Mouse (Mus musculus): ENCODE data around the gene Zmat1.
"Not testable (repeated sequence)": the region's sequence is repeated elsewhere in the genome, so short reads cannot be mapped to it uniquely, and the experiment has no call there.

Gene Zmat1

GRCm38 (mm10) chrX:135008720-135009470, at the start of gene Zmat1:
TSS of gene Zmat1 (minus strand) at chrX:135009209.
- DNase-seq (ENCODE audit: low read depth, low spot score), result peak; percentile 90

- not testable (repeated sequence) for DNase-seq (ENCODE audit: low read depth, low spot score)
Measured at GRCm38 (mm10) chrX:135053939-135054338, 44.9 kb upstream of the Zmat1 start.

GRCm38 (mm10) chrX:135035962-135036375, 27.0 kb upstream of the Zmat1 start:
- DNase-seq (ENCODE audit: low read depth, low spot score), result peak; percentile 33

GRCm38 (mm10) chrX:135025135-135025534, 16.1 kb upstream of the Zmat1 start:
- no peak for DNase-seq (ENCODE audit: low read depth, low spot score)

- DNase-seq (ENCODE audit: low read depth, low spot score), result no peak
Measured at GRCm38 (mm10) chrX:135011381-135011780, 2.4 kb upstream of the Zmat1 start.

- no peak for DNase-seq (ENCODE audit: low read depth, low spot score)
Measured at GRCm38 (mm10) chrX:135009471-135009815, 434 bp upstream of the Zmat1 start.

GRCm38 (mm10) chrX:135008021-135008420, 988 bp downstream of the Zmat1 start:
- no peak for DNase-seq (ENCODE audit: low read depth, low spot score)

- DNase-seq (ENCODE audit: low read depth, low spot score), result peak; percentile 1
Measured at GRCm38 (mm10) chrX:134964546-134964945, 44.5 kb downstream of the Zmat1 start, which contains the start of gene Nxf2. TSS of gene Nxf2 (minus strand) at chrX:134964754.

- DNase-seq (ENCODE audit: low read depth, low spot score), result peak; percentile 68
Measured at GRCm38 (mm10) chrX:134963305-134964094, 45.5 kb downstream of the Zmat1 start.

GRCm38 (mm10) chrX:134930361-134930760, 78.6 kb downstream of the Zmat1 start:
- DNase-seq (ENCODE audit: low read depth, low spot score), result peak; percentile 2

GRCm38 (mm10) chrX:134929927-134930326, 79.1 kb downstream of the Zmat1 start:
- no peak for DNase-seq (ENCODE audit: low read depth, low spot score)

GRCm38 (mm10) chrX:134925058-134925457, 84.0 kb downstream of the Zmat1 start:
- DNase-seq (ENCODE audit: low read depth, low spot score), result peak; percentile 6

- no peak for DNase-seq (ENCODE audit: low read depth, low spot score)
Measured at GRCm38 (mm10) chrX:134923675-134924424, 85.2 kb downstream of the Zmat1 start.

All from ES-CJ7 (cell line).